Mouse (Mus musculus) liver, adult 2 months (tissue): ENCODE measurements around the gene Ppm1l. TPM values are rescaled to one million over a fixed set of nuclear protein-coding genes. Genes with fewer than 3 reads are reported as not detected.

Source experiments
- DNase-seq: peaks from one replicate; pipeline ENCODE4 v3.0.0-alpha.2; 2011; ENCODE audit warnings: low read depth, low spot score; ENCODE audit errors: extremely low read depth
- H3K27ac ChIP-seq: fragments of 200-500 bp; replicated peaks from 2 replicates; pipeline ENCODE4 v1.5.1; 2012; ENCODE audit warnings: low read depth, mild to moderate bottlenecking, control low read depth, inconsistent platforms, low read length; ENCODE audit not compliant: insufficient read depth
- H3K27me3 ChIP-seq: fragments of 200-500 bp; 2 replicates; pipeline ENCODE4 v1.6.1; 2012; ENCODE audit warnings: mild to moderate bottlenecking, moderate library complexity, low read length, inconsistent platforms; ENCODE audit not compliant: control insufficient read depth, insufficient read depth
- H3K36me3 ChIP-seq: fragments of 200-500 bp; 2 replicates; pipeline ENCODE4 v1.6.1; 2012; ENCODE audit warnings: low read length, inconsistent platforms; ENCODE audit not compliant: control insufficient read depth, insufficient read depth
- H3K4me1 ChIP-seq: fragments of 200-500 bp; 2 replicates; pipeline ENCODE4 v1.6.1; 2011; ENCODE audit warnings: low read length; ENCODE audit not compliant: control insufficient read depth, insufficient read depth
- H3K4me3 ChIP-seq: fragments of 200-500 bp; 2 replicates; pipeline ENCODE4 v1.5.1; 2011; ENCODE audit warnings: low read depth, mild to moderate bottlenecking, control low read depth, low read length, moderate library complexity; ENCODE audit not compliant: insufficient read depth
- H3K79me2 ChIP-seq: fragments of 200-500 bp; 2 replicates; pipeline ENCODE4 v1.6.1; 2012; ENCODE audit warnings: inconsistent platforms, mild to moderate bottlenecking, low read length, moderate library complexity; ENCODE audit not compliant: control insufficient read depth, insufficient read depth
- H3K9ac ChIP-seq: fragments of 200-500 bp; 2 replicates; pipeline ENCODE4 v1.6.1; 2012; ENCODE audit warnings: low read depth, mild to moderate bottlenecking, control low read depth, inconsistent platforms, low read length
- CTCF ChIP-seq: fragments of 200-500 bp; IDR thresholded peaks from 2 replicates; pipeline ENCODE4 v1.5.1; 2011; ENCODE audit warnings: low read depth, low read length, control low read depth
- POLR2A ChIP-seq: fragments of 200-500 bp; IDR thresholded peaks from 2 replicates; pipeline ENCODE4 v1.6.1; 2011; ENCODE audit warnings: low read length, control low read depth; ENCODE audit not compliant: insufficient read depth; ENCODE audit errors: extremely low read depth
- WGBS: fragments of 180-500 bp; shearing (Covaris S2); methylation state at CpG from one replicate; pipeline ENCODE4 v1.1.7; 2018; 5-methylcytosine and 5-hydroxymethylcytosine counted together
- polyA plus RNA-seq: library from polyadenylated mRNA; depleted of rRNA; stranded (reverse); fragments of >200 nt; gene quantifications from 2 replicates; pipeline ENCODE4 v1.2.3, GENCODE M21; 2012
- total RNA-seq: library from RNA; depleted of rRNA; stranded (reverse); fragments of >200 nt; gene quantifications from 2 replicates; pipeline ENCODE4 v1.2.3, GENCODE M21; 2014

The Ppm1l gene
- total and polyA plus RNA-seq, 2 experiments: 1.9 to 3.3 TPM

DNA sequence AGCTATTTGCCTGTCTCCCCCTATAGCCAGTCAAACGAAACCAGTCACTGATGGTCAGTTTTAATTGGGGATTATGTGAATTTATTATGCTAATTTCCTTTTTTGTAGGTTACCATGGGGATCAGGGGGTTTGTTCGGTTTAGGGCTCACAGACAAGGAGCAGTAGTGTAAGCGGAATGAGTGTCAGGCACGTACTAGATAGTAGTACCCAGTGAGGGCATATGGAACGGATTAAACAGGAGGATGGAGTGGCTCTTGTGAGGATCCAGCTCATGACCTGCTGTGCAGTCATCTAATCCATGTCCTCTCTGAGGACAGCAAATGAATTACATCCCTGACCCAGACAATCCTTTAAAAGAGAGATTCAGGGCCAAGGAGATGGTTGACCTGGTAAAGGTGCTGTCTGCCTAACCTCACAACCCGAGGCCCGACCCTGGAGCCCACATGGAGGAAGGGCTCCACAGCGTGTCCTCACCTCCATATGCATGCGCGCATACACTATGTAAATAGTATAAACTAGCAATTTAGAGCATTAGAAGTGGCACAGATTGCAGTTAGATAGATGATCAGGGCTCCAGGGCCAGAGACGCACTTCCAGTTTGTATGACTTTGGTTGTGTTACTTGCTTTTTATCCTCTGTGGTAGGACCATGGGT, 153.6 kb downstream of the Ppm1l start:
- no peak overlapping the region for H3K4me3 ChIP-seq
- TF ChIP-seq CTCF: no peak
- no peak overlapping the region for H3K27ac ChIP-seq
- 91% methylated on average over 11 of the region's 11 CpGs for WGBS
- H3K27me3 ChIP-seq: no peaks in the 10 kb centered on the region
- no peaks in the 10 kb centered on the region for H3K4me1 ChIP-seq
- DNase-seq: no peak
- no peaks in the 10 kb centered on the region for H3K79me2 ChIP-seq
- no peak overlapping the region for H3K9ac ChIP-seq
- no peaks in the 10 kb centered on the region for H3K36me3 ChIP-seq

DNA sequence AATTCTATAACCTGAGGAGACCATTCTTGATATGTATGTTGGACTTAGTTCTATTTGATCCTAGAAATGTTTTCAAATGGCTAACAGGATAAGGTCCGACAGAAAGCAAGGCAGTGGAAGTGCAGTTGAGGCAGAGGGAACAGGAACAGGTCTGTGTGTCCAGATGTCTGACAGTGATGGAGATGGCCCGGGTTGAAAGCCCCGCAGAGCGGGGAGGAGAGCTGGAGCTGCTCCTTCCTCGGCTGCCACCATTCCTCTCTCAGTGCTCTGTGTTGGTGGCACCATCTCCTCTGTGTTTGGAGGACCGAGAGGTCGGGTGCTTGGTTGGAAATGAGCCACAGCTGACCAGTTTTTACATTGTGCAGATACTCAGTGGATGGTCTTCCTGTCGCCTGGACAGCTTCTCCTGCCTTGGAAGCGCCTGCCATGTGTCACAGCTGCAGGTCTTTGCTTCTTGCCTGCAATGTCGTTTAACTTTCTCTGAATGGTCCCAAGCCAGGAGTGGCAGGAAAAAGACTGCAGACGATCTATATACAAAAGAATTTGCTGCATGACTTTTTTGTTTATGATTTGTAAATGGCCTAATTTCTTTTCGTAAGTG, 159.3 kb downstream of the Ppm1l start:
- TF ChIP-seq POLR2A (no peak), CTCF (no peak)
- H3K36me3 ChIP-seq: no peaks in the 10 kb centered on the region
- H3K27me3 ChIP-seq: no peaks in the 10 kb centered on the region
- no peaks in the 10 kb centered on the region for H3K79me2 ChIP-seq
- no peak overlapping the region for H3K4me3 ChIP-seq
- 78% methylated on average over 12 of the region's 12 CpGs for WGBS
- no peaks in the 10 kb centered on the region for H3K4me1 ChIP-seq
- no peak overlapping the region for H3K27ac ChIP-seq
- H3K9ac ChIP-seq: no peak overlapping the region
- no peak for DNase-seq

DNA sequence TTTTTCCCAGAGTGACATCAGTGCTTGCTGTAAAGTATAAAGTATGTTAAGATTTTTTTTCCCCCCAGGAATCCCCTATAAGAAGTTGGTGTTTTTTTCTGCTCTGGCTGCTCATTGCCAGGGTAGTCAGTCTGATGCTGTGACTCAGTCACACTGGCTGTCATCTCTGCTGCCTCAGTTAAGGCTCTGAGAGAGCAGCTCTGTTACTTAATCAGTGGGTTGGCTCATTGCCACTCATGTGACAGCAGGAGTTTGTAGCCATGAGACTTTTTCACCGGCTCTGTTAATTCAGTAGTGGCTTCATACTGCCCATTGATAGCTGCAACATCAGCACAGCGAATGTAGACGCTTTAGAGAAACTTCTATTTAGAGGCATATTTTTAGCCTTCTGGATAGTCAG, 163.3 kb downstream of the Ppm1l start:
- peak; percentile 65 for DNase-seq
- no peak for TF ChIP-seq POLR2A
- no peak for TF ChIP-seq CTCF
- Histone ChIP-seq H3K4me3 (no peak overlapping the region), H3K79me2 (no peaks in the 10 kb centered on the region), H3K27ac (no peak overlapping the region), H3K27me3 (no peaks in the 10 kb centered on the region), H3K4me1 (no peaks in the 10 kb centered on the region), H3K9ac (no peak overlapping the region), H3K36me3 (no peaks in the 10 kb centered on the region)
- 60% methylated on average over 3 of the region's 3 CpGs for WGBS

GRCm38 (mm10) chr3:69481835-69482234, 165.2 kb downstream of the Ppm1l start:
- Histone ChIP-seq H3K4me3 (no peak overlapping the region), H3K4me1 (no peaks in the 10 kb centered on the region), H3K9ac (no peak overlapping the region), H3K36me3 (no peaks in the 10 kb centered on the region), H3K79me2 (no peaks in the 10 kb centered on the region), H3K27me3 (no peaks in the 10 kb centered on the region), H3K27ac (no peak overlapping the region)
- 32% methylated on average over 4 of the region's 4 CpGs for WGBS
- peak; percentile 52 for DNase-seq
- TF ChIP-seq CTCF (peak; percentile 56), POLR2A (no peak)

DNA sequence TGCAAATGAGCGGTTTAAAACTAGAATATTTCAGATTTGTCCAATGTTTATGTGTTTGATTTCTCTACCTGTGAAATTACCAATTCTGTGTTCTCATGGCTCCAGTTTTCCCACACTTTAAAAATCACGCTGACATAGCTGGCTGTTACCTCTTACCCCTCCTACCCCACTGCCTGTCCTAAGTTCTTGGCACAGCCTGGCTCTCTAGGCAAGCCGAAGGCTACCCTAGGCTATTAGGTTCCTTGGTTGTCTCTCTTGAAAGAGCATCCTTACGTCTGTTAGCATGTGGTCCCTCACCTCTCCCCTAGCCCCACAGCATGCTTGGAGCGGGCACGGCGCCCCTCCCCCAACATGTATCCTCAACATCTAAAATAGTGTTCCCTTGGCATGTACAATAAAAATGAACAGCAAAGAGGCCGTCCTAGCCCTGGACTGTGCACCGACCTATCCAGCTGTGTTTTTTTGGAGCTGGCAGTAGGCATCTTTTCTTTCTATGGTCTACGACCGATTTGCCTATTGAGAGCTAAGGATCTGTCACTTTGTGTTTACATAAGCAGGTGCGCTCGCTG, 167.4 kb downstream of the Ppm1l start:
- no peaks in the 10 kb centered on the region for H3K27me3 ChIP-seq

GRCm38 (mm10) chr3:69484582-69484981, 167.9 kb downstream of the Ppm1l start:
- DNase-seq: no peak
- Histone ChIP-seq H3K4me1 (no peaks in the 10 kb centered on the region), H3K27ac (no peak overlapping the region), H3K36me3 (no peaks in the 10 kb centered on the region), H3K9ac (no peak overlapping the region), H3K79me2 (no peaks in the 10 kb centered on the region), H3K27me3 (no peaks in the 10 kb centered on the region), H3K4me3 (no peak overlapping the region)
- TF ChIP-seq POLR2A: no peak
- TF ChIP-seq CTCF: no peak
- WGBS: 87% methylated on average over 4 of the region's 4 CpGs

More for the DNA sequence above, 167.4 kb downstream of the Ppm1l start:
- 91% methylated on average over 13 of the region's 13 CpGs for WGBS
- no peak for TF ChIP-seq CTCF
- no peak for TF ChIP-seq POLR2A
- H3K27ac ChIP-seq: no peak overlapping the region
- no peak overlapping the region for H3K9ac ChIP-seq
- H3K4me1 ChIP-seq: no peaks in the 10 kb centered on the region
- DNase-seq: no peak
- H3K4me3 ChIP-seq: no peak overlapping the region
- H3K36me3 ChIP-seq: no peaks in the 10 kb centered on the region
- no peaks in the 10 kb centered on the region for H3K79me2 ChIP-seq
